Mouse (Mus musculus) WW6 (cell line): Measurements from ENCODE around the gene Cd6.

Experiments used
- DNase-seq: peaks from one replicate; pipeline ENCODE4 v3.0.0-alpha.2; 2013; ENCODE audit warnings: low read depth, low spot score

The Cd6 gene

DNA sequence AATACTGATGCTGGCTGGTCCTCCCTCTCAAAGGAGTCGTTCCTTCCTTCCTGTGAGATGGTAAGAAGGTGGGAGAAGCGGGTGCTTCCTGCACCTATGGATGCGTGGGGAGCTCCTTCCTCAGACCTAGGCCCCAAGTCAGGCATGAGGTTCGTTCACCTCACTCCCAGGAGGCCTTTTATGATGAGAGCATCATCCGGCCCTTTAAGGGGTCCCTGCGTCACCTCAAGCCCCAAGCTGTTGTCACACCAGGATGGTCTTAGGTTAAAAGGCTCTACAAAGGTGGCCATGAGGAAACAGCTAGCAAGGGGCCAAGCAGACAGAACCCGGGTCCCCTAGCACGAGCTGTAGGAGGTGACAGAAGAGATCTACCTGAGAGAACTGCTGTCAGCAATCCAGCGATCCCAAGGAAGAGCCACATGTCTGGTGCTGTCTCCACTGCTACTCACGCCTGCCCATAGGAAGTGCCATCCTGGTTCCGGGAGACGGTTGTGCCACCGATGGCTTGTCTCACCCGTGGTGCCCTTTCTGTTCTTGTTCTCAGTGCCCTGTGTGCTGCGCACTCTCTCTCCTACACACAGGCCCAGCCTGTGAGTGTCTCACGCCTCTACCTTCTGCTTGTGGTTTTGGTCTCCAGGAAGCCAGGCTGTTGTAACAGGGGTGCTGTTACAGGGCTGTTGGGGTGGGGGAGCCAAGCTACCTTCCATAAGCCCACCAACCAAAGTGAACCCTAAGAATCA lies at the start of gene Cd6:
Cd6 (minus strand) TSS at position 623 of the 740 bp plus-strand sequence.
- no peak for DNase-seq

DNA sequence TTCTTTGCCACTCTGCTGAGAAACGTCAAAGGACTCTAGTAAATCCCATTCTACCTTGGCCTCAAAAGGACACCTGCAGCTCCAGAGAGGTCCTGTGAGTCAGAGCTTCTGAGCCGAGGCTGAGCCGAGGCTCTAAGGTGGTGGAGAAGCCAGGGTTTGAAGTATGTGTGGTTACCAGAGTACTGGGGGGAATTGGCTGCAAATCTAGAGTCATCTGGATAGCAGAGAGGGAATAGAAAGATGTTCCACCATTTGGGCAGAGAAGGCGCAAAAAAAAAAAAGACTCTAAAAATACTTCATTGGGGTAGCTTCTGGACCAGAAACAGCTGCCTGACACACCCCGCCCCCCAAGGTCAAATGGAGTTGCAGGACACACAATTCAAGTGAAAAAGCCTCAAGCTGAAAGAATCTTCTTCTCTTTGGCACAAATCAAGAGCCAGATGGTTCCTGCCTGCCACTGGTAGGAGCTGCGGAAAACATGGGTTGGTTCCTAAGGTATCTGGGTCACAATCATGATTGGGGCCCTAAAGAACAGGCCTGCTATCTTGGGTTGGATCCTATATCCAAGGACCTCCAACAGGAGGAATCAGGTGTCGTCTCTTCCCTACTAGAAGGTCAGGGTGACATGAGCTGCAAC lies 48.5 kb upstream of the Cd6 start:
- no peak for DNase-seq

DNA sequence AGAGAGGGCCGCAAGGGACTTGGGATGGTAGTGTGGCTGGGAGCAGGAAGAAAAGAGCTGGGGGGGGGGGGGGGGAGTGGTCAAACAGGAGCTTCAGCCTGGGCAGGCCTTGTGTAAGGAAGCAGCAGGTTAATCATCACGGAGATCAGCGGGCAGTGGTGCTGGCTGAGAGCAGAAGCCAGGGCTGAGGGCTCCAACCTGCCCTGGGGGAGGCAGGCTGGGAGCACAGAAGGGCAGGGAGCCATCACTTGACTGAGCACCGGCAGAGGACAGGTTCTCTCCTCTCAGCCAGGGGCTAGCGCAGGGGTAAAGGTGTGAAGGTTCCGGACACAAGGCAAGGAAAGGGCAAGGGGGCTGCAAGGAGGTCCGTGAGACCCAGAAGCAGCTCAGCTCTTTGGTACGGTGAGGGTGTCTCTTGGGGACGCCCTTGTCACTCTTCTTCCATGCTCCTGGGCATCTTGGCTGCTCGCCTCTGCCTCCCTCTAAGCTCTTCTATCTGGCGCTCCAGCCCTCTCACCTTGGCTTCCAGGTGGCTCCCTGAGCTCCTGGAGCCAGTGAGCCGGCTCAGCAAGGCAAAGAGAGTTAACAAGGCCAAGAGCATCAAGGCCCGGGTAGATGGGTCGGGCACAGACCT lies 41.6 kb upstream of the Cd6 start:
- no peak for DNase-seq

DNA sequence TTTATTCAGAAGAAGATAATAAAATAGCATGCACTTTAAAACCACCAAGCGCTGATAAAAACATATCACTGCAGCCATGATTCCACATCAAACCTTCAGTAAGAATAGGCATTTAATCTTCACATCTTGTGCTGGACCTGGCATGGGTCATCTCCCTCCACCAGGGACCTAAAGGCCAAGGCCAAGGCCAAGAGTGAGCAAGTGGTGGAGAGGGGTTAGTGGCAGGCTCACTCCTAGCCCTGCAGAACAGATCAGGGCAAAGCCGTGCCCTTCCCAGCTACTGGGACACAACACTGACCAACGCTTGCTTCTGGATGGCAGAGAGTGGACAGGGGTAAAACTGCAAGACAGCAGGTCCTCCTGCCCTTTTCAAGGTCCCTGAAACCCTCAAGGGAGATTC lies 40.8 kb upstream of the Cd6 start:
- DNase-seq: no peak

DNA sequence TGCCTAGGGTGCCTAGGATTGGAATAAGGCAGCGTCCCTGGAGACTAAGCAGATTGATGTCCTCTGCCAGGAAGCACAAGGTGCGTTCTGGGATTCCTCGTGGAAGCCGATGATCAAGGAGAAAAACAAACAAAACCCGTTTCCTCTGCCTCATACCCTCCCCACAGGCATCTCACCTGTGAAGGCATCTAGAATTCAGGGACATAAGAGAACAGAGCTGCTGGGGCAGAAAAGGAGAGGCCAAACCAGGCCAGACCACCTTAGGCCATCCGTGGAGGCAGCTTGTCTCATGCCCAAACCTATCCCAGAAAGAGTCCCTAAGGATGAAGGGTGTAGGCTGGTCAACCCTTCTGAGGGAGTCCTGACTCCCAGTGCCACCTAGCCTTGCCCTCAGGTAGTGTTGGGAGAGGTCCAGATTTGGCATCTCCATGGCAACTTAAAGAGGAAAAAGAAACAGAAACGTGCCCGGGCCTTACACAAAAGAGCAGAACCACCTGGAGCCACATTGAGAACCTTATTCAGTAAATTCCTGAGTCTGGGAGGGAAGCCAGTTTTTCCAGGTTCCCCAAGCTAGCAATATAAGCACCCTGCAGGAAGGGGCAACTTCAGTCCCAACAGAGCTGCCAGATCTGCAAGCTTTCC lies 40.1 kb upstream of the Cd6 start, which contains the start of gene Tmem132a:
Tmem132a (minus strand) TSS at position 55 of the 642 bp plus-strand sequence.
- no peak for DNase-seq

DNA sequence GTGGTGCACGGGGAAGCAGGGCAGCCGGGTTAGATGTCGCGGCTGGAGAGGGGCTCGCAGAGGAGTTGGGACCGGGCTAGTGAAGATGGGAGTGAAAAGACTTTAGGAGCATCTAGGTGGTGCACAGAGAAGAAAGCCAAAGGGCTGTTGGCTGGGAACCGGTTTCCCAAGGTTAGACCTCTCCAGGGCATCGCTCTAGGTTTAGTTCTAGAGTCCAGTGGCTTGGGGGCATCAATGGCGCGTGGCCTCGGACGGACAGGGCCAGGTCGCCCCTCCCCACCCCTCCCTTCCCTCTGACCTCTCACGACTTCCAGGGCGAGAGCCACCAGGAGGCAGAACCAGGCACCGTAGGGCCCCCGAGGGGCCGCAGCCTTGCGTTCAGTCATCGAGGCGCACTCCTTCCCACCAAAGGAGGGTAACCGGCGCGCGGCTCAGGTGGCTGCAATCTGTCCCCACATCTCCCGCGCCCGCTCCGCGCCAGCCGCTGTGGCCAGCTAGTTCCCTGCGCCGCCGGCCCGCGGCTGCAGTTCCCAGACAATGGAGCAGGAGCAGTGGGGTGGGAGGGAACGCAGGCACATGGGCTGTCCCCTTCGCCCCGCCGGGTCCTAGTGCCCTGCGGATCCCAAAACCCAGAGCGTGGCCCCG lies 39.5 kb upstream of the Cd6 start:
- no peak for DNase-seq

DNA sequence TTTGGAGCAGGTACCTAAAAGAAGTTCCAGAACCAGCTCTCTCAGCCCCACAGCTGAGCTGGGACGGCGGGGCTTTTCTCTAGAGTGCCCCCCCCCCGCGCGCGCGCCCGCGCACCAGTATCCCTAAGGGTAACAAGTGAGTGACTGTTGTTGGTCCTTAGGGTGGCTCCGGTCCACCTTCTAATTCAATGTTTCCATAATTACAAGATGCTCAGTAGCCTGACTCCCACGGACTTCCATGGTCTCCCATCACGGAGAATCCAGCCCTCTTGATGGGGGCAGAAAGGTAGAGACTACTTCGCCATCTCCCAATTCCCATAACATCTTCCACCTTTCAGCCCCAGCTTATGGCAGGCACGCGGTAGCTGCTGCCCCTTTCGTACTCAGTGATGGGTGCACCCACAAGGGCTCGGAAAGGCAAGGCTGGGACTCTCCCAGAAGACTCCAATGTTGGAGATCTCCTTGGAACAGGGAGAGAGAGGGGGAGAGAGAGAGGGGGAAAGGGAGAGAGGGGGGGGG lies 38.8 kb upstream of the Cd6 start:
- no peak for DNase-seq

DNA sequence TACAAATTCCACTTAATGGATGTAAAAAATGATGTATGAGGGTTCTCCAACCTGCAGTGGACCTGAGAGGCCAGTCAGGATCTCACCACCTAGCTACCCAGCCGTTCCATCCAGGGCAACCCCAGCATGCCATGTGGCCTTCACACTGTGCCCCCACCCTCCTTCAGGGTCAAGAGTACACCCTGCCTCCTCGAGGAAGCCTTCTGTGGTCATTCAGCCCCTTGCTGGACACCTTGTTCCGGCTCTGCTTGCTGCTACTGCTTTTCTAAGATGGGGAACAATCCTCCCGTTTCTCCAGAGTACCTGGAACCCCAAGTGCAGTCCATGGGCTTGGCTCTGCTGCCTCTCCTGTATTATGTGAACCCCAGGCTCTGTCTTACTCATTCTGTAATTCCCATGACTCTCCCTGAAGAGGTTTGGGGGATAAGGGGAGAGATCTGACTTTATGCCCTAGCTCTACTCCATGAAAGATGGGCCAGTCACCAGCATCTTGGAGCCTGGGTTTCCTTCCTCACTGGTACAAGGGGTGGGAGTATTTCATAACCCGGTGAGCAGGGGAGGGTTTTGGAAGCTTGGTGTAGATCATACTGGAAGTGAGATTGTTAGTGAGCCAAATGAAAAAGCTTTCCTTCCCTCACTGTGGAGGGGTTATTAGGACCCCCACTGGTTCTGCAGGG lies 38.2 kb upstream of the Cd6 start:
- no peak for DNase-seq

DNA sequence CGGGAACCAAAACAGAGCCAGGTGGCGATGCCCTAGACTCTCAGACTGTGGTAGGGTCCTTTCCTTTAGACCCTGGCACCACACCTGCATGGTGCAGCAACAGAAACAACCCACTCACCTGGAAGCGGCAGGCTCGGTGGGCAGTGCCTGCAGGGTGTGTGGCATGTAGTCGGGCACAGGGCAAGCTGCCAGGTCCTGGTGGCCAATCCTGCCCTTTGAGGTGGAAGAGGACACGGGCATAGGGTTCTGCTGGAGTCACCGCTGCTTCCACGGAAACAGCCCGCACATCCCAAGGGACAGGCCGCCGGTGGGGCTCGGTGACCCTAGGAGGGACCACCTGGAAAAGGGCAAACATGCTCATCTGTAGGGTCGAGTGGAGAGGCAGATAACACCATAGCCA lies 36.5 kb upstream of the Cd6 start:
- DNase-seq: no peak

DNA sequence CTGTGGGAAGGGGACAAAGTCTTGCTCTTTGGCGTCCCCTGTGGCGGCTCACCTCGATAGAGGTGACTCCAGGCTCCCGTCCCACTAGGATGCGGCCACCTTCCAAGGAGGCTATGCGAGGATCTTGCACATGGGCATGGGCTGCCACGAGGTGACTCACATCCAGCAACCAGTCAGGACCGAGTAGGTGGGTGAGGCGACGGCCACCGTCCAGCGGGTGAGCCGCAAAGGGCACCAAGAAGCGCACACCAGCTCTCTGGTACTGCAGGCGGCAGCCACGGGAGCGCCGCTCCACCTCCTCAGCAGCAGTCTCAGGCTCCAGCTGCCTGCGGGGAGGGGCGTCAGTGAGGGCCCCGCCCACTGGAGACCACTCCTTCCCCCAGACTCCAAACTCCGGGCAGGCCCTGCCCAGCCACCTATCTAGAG lies 30.2 kb upstream of the Cd6 start:
- peak; percentile 60 for DNase-seq

DNA sequence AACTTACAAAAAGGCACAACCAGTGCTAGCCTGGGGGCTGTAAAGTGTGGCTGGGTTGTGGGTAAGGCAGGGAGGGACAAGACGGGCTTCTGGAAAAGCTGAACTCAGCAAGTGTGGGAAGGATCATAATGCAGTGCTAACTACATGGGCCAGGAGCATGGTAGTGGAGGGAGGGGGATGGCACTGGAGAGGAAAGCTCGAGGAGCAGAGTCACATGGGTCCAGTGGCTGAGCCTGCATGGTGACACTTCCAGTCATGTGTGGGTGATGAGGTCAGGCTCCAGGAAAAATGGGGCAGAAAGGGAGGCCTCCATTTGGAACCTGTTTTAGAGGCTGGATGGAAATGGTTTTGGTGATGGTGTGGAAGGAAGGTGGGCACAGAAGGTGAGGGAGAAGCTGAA lies 26.7 kb upstream of the Cd6 start:
- no peak for DNase-seq

DNA sequence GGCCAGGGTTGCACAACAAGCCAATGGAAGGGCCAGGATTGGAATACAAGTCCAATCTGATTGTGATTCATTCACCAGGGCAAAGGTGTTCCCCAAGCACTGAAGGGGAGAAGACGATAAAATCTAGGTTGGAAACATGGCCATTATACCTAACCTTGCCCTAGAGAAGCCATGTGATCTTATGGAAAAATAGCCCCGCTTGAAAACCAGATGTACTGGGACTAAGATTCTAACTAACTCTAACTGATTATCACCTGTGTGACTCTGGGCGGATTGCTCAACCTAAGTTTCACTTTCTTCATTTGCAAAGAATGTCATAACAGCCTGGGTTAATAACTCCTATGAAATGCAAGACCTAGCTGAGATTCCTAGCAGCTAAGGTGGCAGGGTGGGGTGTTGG lies 25.6 kb upstream of the Cd6 start:
- no peak for DNase-seq

DNA sequence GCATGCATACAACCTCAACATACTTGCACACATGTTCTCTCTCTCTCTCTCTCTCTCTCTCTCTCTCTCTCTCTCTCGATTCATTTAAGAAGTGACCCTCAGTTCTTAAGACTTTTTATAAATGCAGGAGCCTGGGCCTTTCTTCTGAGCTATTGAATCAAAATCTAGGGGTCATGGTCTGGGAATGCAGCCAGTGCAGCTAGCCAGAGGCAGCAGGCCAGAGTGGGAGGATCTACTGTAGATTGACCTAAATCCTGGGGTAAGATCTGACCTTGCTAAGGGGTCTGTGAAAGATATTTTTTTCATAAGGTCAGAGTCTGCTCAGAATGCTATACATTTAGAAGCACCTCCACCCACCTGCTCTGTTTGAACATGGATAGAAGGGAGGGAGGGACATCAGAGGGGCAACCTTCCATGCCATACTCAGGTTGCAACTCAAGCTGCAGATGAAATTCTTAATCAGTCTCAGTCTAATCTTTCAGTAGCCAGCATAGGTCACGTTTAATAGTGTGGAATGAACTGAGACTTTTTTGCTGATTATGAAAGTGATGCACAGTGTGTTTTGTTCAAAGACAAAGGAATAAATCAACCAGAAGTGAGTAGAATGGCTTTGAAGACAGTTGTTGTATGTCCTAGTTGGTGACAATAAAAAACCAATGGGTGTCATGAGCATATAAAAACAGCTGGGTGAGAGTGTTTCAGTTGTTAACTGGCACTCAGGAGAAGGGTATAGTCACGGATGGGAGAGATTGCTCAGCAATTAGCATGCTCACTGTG lies 17.6 kb upstream of the Cd6 start:
- DNase-seq: no peak

DNA sequence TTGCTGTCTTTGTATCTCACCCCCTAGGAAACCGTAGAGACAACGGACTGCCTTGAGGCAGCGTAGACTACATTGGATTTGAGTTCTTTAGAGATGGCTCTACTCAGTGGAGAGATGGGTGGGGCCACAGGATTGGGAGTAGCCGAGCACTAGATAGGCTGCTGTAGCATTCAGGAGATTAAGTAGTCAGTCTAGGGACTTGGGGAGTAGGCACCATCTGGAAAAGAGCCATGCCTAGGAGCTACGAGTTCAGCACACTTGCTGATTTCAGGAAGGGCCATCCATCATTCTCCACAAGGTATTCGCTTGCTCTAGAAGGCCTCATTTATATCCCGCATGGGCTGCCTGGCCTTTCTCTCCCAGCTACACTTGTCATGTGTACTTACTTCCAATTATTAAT lies 16.3 kb upstream of the Cd6 start:
- no peak for DNase-seq

DNA sequence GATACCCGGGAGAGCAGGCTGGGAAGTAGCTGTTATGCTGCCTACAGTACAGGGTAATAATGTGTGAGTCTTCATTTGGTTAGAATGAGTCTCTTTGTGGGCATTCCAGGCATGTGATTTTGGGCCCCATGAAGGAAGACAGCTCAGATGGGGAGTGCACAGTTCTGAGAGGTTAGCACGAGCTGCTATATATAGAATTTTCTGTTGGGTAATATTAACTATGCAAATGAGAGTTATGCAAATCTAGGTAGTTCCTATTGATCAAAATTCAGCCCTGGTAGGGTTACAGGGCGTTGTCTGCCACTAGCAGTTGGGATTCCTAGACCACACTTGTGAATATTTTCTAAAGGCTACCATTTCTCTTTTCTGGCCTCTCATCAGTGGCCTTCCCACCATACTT lies 15.6 kb upstream of the Cd6 start:
- DNase-seq: no peak

DNA sequence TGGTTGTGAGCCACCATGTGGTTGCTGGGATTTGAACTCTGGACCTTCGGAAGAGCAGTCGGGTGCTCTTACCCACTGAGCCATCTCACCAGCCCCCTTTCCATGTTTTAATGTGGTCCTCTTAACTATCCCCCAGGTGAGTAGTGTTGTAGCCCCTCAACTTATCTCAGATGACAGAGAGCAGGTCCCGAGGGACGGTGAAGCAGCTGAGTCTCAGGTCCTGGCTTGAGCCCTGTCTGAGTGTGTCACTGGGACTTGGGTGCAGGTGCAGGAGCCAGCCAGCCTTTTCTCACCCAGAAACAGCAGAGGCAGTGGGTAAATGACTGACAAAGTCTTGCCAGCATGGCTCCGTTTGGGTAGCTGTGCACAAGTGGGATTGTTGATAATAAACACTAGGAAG lies 14.3 kb upstream of the Cd6 start:
- no peak for DNase-seq

DNA sequence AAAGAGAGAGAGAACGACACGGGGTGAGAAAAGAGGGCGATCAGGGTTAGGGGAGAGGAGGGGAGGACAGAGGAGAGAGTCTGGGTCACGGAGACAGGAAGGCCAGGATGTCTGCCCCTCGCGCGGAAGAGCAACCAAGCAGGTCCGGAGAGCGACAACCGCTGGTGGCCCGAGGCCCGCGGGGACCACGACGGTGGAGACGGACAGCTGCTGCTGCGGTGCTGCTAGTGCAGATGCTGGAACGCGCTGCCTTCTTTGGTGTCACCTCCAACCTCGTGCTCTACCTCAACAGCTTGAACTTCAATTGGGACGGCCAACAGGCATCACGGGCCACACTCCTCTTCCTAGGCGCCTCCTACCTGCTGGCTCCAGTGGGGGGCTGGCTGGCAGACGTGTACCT lies 13.1 kb upstream of the Cd6 start:
- no peak for DNase-seq

DNA sequence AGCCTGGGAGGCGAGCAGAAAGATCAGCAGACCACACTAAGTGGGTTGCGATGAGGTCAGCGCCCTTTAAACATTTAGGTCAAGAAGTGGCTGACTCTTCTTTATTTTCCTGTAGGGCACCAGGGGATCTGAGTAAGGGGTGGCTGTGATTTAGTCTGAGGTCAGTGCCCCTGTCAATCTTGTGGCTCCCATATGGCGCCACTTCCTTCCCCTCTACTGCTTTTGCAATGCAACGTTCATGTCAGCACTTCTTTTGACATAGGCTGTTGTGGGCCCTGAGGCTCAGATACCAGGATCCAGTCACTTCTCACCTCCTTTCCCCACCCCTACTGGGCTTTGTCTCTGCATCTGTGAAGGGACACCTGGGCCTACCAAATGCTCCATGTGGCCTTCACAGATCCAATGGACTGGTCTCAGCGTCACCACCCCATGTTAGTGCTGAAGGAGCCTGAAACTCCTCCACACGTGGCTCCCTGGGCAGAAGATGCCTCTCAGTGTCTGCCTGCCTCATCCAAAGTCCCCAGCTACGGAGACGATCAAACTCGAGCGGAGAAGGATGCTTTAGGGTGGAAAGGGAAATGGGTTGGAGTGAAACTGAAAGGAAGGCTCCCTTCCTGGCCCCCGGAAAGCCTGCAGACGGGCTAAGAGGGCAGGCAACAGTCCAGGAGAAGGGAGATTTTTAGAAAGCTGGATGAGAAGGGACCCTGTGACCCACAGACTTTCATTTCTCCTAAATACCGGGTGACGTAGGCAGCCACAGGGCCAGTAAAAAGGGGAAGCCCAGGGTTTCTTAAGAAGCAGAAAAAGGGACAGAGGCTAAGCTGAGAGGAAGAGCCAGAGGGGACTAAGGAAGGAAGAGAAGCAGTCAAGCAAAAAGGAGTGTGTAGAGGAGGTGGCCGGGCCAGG lies 12.1 kb upstream of the Cd6 start:
- no peak for DNase-seq
